Mouse (Mus musculus) heart, adult 8-10 months (tissue): ENCODE measurements around the gene Syne2. TPM values are rescaled to one million over a fixed set of nuclear protein-coding genes. Genes with fewer than 3 reads are reported as not detected.
A peak's percentile ranks its signal among the peaks of the same experiment; 100 is the strongest.

Experiments used
- DNase-seq: peaks from one replicate; pipeline ENCODE4 v3.0.0; 2022; ENCODE audit warnings: low spot score
- total RNA-seq, 4 experiments: library from RNA; stranded (reverse); gene quantifications; 2 replicates each; pipeline ENCODE4 v1.2.4; 2022

The Syne2 gene
- total RNA-seq = 10 to 100 TPM; 32.6 to 39.6 (median 36.4) TPM

- DNase-seq = peak; percentile 81
Observed at GRCm38 (mm10) chr12:75817959-75818452, at the start of gene Syne2. Gene Syne2 (plus strand): TSS chr12:75818134.

- no peak for DNase-seq
Observed at GRCm38 (mm10) chr12:75771410-75771809, 46.5 kb upstream of the Syne2 start.

GRCm38 (mm10) chr12:75772424-75773034 is 45.4 kb upstream of the Syne2 start:
- peak; percentile 44 for DNase-seq

- DNase-seq = no peak
Observed at GRCm38 (mm10) chr12:75781445-75781844, 36.5 kb upstream of the Syne2 start.

GRCm38 (mm10) chr12:75781995-75782394 is 35.9 kb upstream of the Syne2 start:
- DNase-seq = no peak

GRCm38 (mm10) chr12:75784271-75784751 is 33.6 kb upstream of the Syne2 start:
- no peak for DNase-seq

GRCm38 (mm10) chr12:75786681-75787080 is 31.3 kb upstream of the Syne2 start:
- DNase-seq = peak; percentile 68

- no peak for DNase-seq
Observed at GRCm38 (mm10) chr12:75789451-75789850, 28.5 kb upstream of the Syne2 start.

- no peak for DNase-seq
Observed at GRCm38 (mm10) chr12:75794527-75794926, 23.4 kb upstream of the Syne2 start.

GRCm38 (mm10) chr12:75796510-75796909 is 21.4 kb upstream of the Syne2 start:
- DNase-seq = peak; percentile 32

- DNase-seq = no peak
Observed at GRCm38 (mm10) chr12:75806281-75806680, 11.7 kb upstream of the Syne2 start.

GRCm38 (mm10) chr12:75813766-75814165 is 4.2 kb upstream of the Syne2 start:
- DNase-seq = no peak

- DNase-seq = peak; percentile 36
Observed at GRCm38 (mm10) chr12:75814551-75814950, 3.4 kb upstream of the Syne2 start.

- no peak for DNase-seq
Observed at GRCm38 (mm10) chr12:75816981-75817856, 715 bp upstream of the Syne2 start.

- peak; percentile 55 for DNase-seq
Observed at GRCm38 (mm10) chr12:75818453-75819434, 810 bp downstream of the Syne2 start.

- no peak for DNase-seq
Observed at GRCm38 (mm10) chr12:75819481-75819880, 1.5 kb downstream of the Syne2 start.

- DNase-seq = no peak
Observed at GRCm38 (mm10) chr12:75820216-75820615, 2.3 kb downstream of the Syne2 start.

GRCm38 (mm10) chr12:75822122-75822521 is 4.2 kb downstream of the Syne2 start:
- DNase-seq = no peak

- no peak for DNase-seq
Observed at GRCm38 (mm10) chr12:75823475-75823874, 5.5 kb downstream of the Syne2 start.

- no peak for DNase-seq
Observed at GRCm38 (mm10) chr12:75825458-75825857, 7.5 kb downstream of the Syne2 start.

GRCm38 (mm10) chr12:75826699-75827353 is 8.9 kb downstream of the Syne2 start:
- DNase-seq = no peak
